Mouse (Mus musculus) neural tube, embryonic 15.5 days (tissue): ENCODE data around the gene Cul9. TPM values are rescaled to one million over a fixed set of nuclear protein-coding genes. Genes with fewer than 3 reads are reported as not detected.
A peak's percentile ranks its signal among the peaks of the same experiment; 100 is the strongest.
"Not testable (repeated sequence)": the region's sequence is repeated elsewhere in the genome, so short reads cannot be mapped to it uniquely, and the experiment has no call there.

Experiments used
- ATAC-seq: fragments of 200-750 bp; cut with Nextera tagmentation; 2 replicates; pipeline ENCODE4 v1.8.0; 2017; ENCODE audit warnings: mild to moderate bottlenecking, moderate TSS enrichment, moderate library complexity; ENCODE audit not compliant: low FRiP score
- H3K27ac ChIP-seq: fragments of 300-500 bp; sonication (generic); replicated peaks from 2 replicates; pipeline ENCODE4 v1.5.1; 2015; ENCODE audit warnings: mild to moderate bottlenecking, inconsistent platforms
- H3K27me3 ChIP-seq: fragments of 300-500 bp; sonication (generic); replicated peaks from 2 replicates; pipeline ENCODE4 v1.6.1; 2015; ENCODE audit warnings: inconsistent platforms
- H3K36me3 ChIP-seq: fragments of 300-500 bp; sonication (generic); 2 replicates; pipeline ENCODE4 v1.6.1; 2015; ENCODE audit warnings: inconsistent platforms
- H3K4me1 ChIP-seq: fragments of 300-500 bp; sonication (generic); 2 replicates; pipeline ENCODE4 v1.6.1; 2015; ENCODE audit warnings: inconsistent platforms
- H3K4me2 ChIP-seq: fragments of 300-500 bp; sonication (generic); 2 replicates; pipeline ENCODE4 v1.6.1; 2015; ENCODE audit warnings: inconsistent platforms, mild to moderate bottlenecking, moderate library complexity
- H3K4me3 ChIP-seq: fragments of 300-500 bp; sonication (generic); replicated peaks from 2 replicates; pipeline ENCODE4 v1.5.1; 2015; ENCODE audit warnings: mild to moderate bottlenecking, inconsistent platforms
- H3K9ac ChIP-seq: fragments of 300-500 bp; sonication (generic); replicated peaks from 2 replicates; pipeline ENCODE4 v1.6.1; 2015; ENCODE audit warnings: mild to moderate bottlenecking, inconsistent platforms
- H3K9me3 ChIP-seq: fragments of 300-500 bp; sonication (generic); replicated peaks from 2 replicates; pipeline ENCODE4 v1.6.1; 2016; ENCODE audit warnings: inconsistent platforms
- WGBS: fragments of 180-500 bp; shearing (Covaris S2); methylation state at CpG from one replicate; pipeline ENCODE4 v1.1.7; 2015; ENCODE audit warnings: mixed read lengths; 5-methylcytosine and 5-hydroxymethylcytosine counted together
- polyA plus RNA-seq: library from polyadenylated mRNA; unstranded; fragments of >200 nt; fragmentation: Nextera tagmentation; extraction: Ambion mirVana; gene quantifications from 2 replicates; pipeline ENCODE4 v1.2.1, GENCODE M21; 2015

Gene Cul9
- polyA plus RNA-seq, 1 experiment from 2014 or later: 22.6 TPM

GRCm38 (mm10) chr17:46574535-46574934, 28.3 kb upstream of the Cul9 start:
- Histone ChIP-seq H3K9ac (no peak overlapping the region), H3K36me3 (peaks cover 80% of the 10 kb centered on the region), H3K27ac (no peak overlapping the region), H3K9me3 (no peaks in the 10 kb centered on the region), H3K4me1 (no peaks in the 10 kb centered on the region), H3K4me2 (no peak overlapping the region), H3K4me3 (no peak overlapping the region), H3K27me3 (no peaks in the 10 kb centered on the region)
- 92% methylated on average over 7 of the region's 7 CpGs for WGBS
- no peak for ATAC-seq

DNA sequence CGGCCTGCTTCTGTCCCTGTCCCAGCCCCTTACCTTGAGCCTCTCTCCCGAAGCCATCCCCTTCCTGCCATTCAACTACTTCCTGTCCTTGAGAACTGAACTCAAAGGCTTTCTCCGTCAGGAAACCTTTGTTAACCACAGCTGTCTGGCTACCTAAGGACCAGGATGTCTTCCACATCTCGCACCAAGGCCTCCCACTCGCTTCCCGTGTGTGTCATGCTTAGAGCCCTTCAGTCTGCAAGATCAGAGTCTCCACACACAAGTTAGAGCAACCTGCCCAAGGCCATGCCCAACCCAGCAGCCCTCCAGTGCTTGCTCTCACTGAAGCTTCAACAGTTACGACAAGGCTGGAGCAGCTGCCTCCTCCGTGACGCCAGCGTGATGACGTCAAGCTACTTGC, 24.8 kb upstream of the Cul9 start:
- no peaks in the 10 kb centered on the region for H3K9me3 ChIP-seq
- no peak overlapping the region for H3K9ac ChIP-seq
- H3K4me2 ChIP-seq: no peak overlapping the region
- H3K4me1 ChIP-seq: no peaks in the 10 kb centered on the region
- no peak for ATAC-seq
- no peak overlapping the region for H3K27ac ChIP-seq
- 89% methylated on average over 11 of the region's 11 CpGs for WGBS
- H3K27me3 ChIP-seq: no peaks in the 10 kb centered on the region
- H3K36me3 ChIP-seq: peaks cover 86% of the 10 kb centered on the region
- no peak overlapping the region for H3K4me3 ChIP-seq

DNA sequence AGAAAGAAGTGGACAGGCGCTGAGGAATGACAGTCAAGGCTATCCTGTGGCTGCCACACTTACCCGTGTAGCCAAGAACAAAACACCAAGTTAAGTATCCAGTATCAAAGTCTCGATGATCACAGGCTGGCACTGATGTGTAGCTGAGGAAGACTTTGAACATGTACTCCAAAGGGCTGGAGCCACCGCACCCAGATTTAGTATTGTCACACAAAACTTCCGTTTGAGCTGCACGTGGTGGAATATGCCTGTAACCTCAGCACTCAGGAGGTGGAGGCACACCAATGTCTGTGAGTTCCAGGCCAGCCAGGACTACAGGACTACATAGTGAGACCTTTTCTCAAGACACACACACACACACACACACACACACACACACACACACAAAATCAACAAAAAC, 13.0 kb upstream of the Cul9 start:
- ATAC-seq: no peak

DNA sequence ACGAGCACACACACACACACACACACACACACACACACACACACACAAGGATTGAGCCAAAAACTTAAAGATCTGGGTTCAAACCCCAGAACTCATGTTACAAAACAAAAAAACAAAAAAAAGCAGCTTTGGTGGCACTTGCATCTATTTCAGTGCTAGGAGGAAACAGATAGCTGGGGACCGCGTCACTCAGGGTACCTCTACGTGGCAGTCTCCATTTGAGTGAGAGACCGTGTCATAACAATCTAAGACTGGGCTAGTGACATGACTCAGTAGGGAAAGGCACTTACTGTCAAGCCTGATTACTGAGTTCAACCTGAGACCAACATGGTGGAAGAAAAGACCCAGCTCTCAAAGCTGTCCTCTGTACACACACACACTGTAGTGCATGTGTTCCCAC, 12.0 kb upstream of the Cul9 start:
- Histone ChIP-seq H3K4me1 (peaks cover 30% of the 10 kb centered on the region), H3K27ac (no peak overlapping the region), H3K27me3 (no peaks in the 10 kb centered on the region), H3K36me3 (0 out of 2 replicates have a peak, but pooled peaks cover 3% of the 10 kb centered on the region), H3K9me3 (no peaks in the 10 kb centered on the region), H3K4me3 (no peak overlapping the region), H3K4me2 (no peak overlapping the region), H3K9ac (no peak overlapping the region)
- 92% methylated on average over 5 of the region's 5 CpGs for WGBS
- no peak for ATAC-seq

More for the DNA sequence above, 13.0 kb upstream of the Cul9 start:
- peaks cover 20% of the 10 kb centered on the region for H3K4me1 ChIP-seq
- no peak overlapping the region for H3K4me2 ChIP-seq
- H3K27me3 ChIP-seq: no peaks in the 10 kb centered on the region
- H3K4me3 ChIP-seq: no peak overlapping the region
- no peak overlapping the region for H3K27ac ChIP-seq
- H3K36me3 ChIP-seq: peaks cover 10% of the 10 kb centered on the region; the same call in 1 of the 2 replicates
- no peak overlapping the region for H3K9ac ChIP-seq
- 96% methylated on average over 6 of the region's 6 CpGs for WGBS
- no peaks in the 10 kb centered on the region for H3K9me3 ChIP-seq

- H3K9me3 ChIP-seq, ATAC-seq, H3K27ac ChIP-seq, H3K36me3 ChIP-seq, H3K27me3 ChIP-seq, H3K9ac ChIP-seq: not testable (repeated sequence)
- Histone ChIP-seq H3K4me3 (peak overlapping the region; percentile 99), H3K4me2 (peak overlapping the region; percentile 95), H3K4me1 (peaks cover 39% of the 10 kb centered on the region)
Observed at GRCm38 (mm10) chr17:46557321-46557720, 11.1 kb upstream of the Cul9 start.

GRCm38 (mm10) chr17:46556584-46556945, 10.4 kb upstream of the Cul9 start:
- peak; percentile 10 for ATAC-seq
- H3K27ac ChIP-seq: peak overlapping the region; percentile 94
- peak overlapping the region; percentile 99 for H3K4me3 ChIP-seq
- no peaks in the 10 kb centered on the region for H3K9me3 ChIP-seq
- no peaks in the 10 kb centered on the region for H3K27me3 ChIP-seq
- H3K9ac ChIP-seq: peak overlapping the region; percentile 61
- peak overlapping the region; percentile 95 for H3K4me2 ChIP-seq
- under 1% methylated on average over 11 of the region's 11 CpGs for WGBS
- peaks cover 45% of the 10 kb centered on the region for H3K4me1 ChIP-seq
- H3K36me3 ChIP-seq: peaks cover 5% of the 10 kb centered on the region

DNA sequence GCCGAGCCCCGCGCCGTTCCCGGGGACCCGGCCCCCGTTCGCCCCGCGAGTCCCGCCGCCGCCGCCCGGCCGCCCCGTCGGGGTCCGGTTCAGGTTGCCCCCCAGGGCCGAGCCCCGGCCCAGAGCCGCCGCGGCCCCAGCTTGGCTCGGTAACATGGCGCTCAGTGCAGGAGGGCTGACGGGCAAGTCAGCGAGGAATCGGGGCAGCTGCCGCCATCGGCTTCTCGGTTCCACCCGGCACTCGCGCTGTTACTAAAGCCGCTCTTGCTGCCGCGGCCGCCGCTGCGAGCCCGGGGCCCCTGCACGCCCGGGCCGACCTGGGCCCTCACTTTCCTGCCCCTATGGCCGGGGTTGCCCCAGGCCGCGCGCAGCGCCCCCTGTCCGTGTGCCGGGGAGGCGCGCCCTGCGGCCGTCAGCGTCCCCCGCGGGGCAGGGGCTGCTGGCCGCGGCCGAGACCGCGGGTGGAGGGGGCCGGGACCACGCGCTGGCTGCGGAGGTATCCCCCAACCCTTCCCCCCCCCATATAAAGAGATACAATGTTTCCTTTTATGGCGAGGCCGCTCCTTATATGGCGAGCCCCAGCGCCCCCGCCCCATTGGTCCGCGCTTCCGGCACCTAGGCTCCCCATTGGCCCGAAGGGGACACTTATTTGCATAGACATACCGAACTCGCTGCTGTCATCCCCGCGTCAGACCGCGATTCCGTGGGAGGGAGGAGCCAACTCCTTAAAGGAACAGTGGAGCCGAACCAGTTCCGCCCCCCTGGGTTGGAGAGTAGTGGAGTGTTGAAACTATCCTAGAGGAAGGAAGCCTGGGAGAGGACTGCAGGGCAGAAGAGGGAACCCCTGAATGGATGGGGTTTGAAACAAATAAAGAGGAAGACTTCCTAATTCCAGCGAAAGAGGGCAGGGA, 9.7 kb upstream of the Cul9 start, which contains the start of gene Srf:
Gene Srf, minus strand, starts transcription at position 503 of the 911 bp plus-strand sequence.
- WGBS: under 1% methylated on average over 84 of the region's 87 CpGs
- H3K27ac ChIP-seq: peak within 1 kb of the TSS; percentile 94
- peak; percentile 95 for ATAC-seq
- H3K4me3 ChIP-seq: peak within 1 kb of the TSS; percentile 99
- peaks cover 49% of the 10 kb centered on the region for H3K4me1 ChIP-seq
- peak within 1 kb of the TSS; percentile 95 for H3K4me2 ChIP-seq
- no peaks in the 10 kb centered on the region for H3K9me3 ChIP-seq
- peaks cover 11% of the 10 kb centered on the region for H3K36me3 ChIP-seq
- no peaks in the 10 kb centered on the region for H3K27me3 ChIP-seq
- H3K9ac ChIP-seq: peak within 1 kb of the TSS; percentile 99

DNA sequence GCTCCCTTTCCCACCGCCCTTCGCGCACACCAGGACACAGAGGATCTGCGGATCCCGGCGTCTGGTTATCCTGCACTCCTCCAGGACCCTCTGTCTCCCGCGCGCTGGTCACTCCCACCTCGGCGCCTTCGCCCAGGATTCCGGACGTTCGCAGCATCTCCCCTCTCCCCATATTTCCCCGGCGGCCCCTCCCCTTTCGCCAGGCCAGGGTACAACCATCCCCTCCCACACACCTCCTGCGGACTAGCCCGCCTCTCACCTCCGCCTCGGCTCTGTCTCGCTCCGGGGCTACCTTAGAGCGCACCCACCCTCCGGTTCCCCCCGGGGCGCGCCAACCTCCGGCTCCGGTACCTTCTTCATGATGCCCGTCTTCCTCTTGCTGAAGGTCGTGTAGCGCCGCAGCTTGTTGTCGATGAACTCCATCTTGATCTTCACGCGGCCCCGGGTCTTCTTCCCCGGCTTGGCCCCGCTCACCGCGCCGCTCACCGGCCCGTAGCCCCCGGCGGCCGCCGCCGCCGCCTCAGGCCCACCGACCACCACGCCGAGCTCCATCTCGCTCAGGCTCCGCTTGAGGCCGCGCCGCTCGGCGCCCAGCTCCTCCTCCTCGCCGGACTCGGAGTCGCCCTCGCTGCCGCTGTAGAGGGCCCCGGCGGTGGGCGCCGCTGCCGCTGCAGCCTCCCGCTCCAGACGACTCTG, 8.9 kb upstream of the Cul9 start:
- H3K4me1 ChIP-seq: peaks cover 49% of the 10 kb centered on the region
- H3K27me3 ChIP-seq: no peaks in the 10 kb centered on the region
- H3K36me3 ChIP-seq: peaks cover 19% of the 10 kb centered on the region
- H3K9ac ChIP-seq: peak overlapping the region; percentile 99
- peak overlapping the region; percentile 99 for H3K4me3 ChIP-seq
- WGBS: under 1% methylated on average over 75 of the region's 75 CpGs
- ATAC-seq: peak; percentile 3; the same call in 1 of the 2 replicates
- peak overlapping the region; percentile 94 for H3K27ac ChIP-seq
- H3K9me3 ChIP-seq: no peaks in the 10 kb centered on the region
- H3K4me2 ChIP-seq: peak overlapping the region; percentile 95

DNA sequence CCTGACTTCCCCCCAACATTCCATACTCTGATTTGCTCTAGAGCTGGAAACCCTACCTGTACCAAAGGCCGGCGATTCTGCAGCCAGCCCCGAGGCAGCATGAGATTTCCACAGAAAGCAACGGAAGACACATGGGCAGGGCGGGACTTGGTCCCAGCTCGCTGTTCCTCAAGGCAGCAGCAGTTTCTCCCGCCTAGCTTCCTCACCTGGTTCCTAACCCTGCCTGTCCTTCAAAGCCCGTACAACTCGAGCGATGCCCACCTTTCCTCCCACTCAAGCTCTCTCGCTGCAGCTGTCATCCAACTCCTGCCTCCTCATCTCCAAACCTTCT, 8.4 kb upstream of the Cul9 start:
- peak overlapping the region; percentile 94 for H3K27ac ChIP-seq
- H3K36me3 ChIP-seq: peaks cover 24% of the 10 kb centered on the region
- no peak for ATAC-seq
- whole genome bisulfite sequencing: under 1% methylated on average over 11 of the region's 11 CpGs
- peak overlapping the region; percentile 99 for H3K9ac ChIP-seq
- peak overlapping the region; percentile 99 for H3K4me3 ChIP-seq
- H3K27me3 ChIP-seq: no peaks in the 10 kb centered on the region
- H3K4me1 ChIP-seq: peaks cover 49% of the 10 kb centered on the region
- no peaks in the 10 kb centered on the region for H3K9me3 ChIP-seq
- H3K4me2 ChIP-seq: peak overlapping the region; percentile 95

DNA sequence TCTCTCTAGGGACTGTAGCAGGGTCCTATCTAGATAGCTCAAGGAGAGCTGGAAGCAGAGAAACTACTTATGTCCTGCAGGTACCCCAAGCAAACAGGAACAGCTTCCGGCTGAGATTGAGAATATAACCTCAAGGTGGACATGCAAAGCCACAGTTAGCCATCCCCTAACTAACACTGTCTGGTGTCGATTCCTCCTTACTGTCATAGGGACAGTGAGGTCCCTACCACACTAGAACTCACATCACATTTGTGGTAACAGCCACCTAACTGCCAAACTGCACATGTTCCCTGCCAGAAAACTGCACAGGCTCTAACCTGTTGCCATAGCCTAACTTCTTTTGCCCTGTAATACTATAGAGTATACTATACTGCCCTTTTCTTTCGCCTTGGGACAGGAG, 7.7 kb upstream of the Cul9 start:
- Histone ChIP-seq H3K4me3 (peak overlapping the region; percentile 99), H3K27me3 (no peaks in the 10 kb centered on the region), H3K27ac (no peak overlapping the region), H3K4me1 (peaks cover 49% of the 10 kb centered on the region), H3K9ac (peak overlapping the region; percentile 99), H3K36me3 (peaks cover 30% of the 10 kb centered on the region), H3K4me2 (peak overlapping the region; percentile 95), H3K9me3 (no peaks in the 10 kb centered on the region)
- no peak for ATAC-seq
- 81% methylated on average over 3 of the region's 3 CpGs for WGBS

DNA sequence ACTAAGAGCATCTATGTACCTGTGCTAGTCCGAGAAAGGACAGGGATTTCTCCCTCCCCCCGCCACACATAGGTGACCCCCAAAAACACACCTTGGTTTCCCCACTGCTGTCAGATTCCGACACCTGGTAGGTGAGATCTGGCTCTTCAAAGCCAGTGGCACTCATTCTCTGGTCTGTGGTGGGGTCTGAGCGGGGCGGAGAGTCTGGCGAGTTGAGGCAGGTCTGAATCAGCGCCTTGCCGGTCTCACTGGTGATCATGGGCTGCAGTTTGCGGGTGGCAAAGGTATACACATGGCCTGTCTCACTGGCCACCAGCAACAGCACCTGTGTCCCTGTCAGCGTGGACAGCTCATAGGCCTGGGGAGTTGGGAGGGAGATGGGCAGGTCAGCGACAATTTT, 7.3 kb upstream of the Cul9 start:
- H3K4me2 ChIP-seq: peak overlapping the region; percentile 95
- ATAC-seq: no peak
- H3K27ac ChIP-seq: peak overlapping the region; percentile 80
- peaks cover 52% of the 10 kb centered on the region for H3K4me1 ChIP-seq
- H3K9ac ChIP-seq: peak overlapping the region; percentile 34
- H3K27me3 ChIP-seq: peaks cover 3% of the 10 kb centered on the region; the same call in 1 of the 2 replicates
- WGBS: 53% methylated on average over 11 of the region's 11 CpGs
- peaks cover 35% of the 10 kb centered on the region for H3K36me3 ChIP-seq
- H3K4me3 ChIP-seq: peak overlapping the region; percentile 99
- H3K9me3 ChIP-seq: no peaks in the 10 kb centered on the region
